Mouse (Mus musculus) testis, adult 2 months (tissue): ENCODE results near the gene Hip1r.

Experiments
- CTCF ChIP-seq: fragments of 200-500 bp; IDR thresholded peaks from 2 replicates; pipeline ENCODE4 v1.5.1; 2012; ENCODE audit warnings: low read depth, mild to moderate bottlenecking, inconsistent platforms, low read length, moderate library complexity; ENCODE audit not compliant: control insufficient read depth, insufficient read depth, insufficient replicate concordance
- POLR2A ChIP-seq: fragments of 200-500 bp; IDR thresholded peaks from 2 replicates; pipeline ENCODE4 v1.6.1; 2012; ENCODE audit warnings: low read depth, mild to moderate bottlenecking, inconsistent platforms, low read length, moderate library complexity; ENCODE audit not compliant: control insufficient read depth

- TF ChIP-seq CTCF (no peak), POLR2A (no peak)
Measured at GRCm38 (mm10) chr5:124010077-124010476, 36.6 kb downstream of the Hip1r start.
